Mouse (Mus musculus) heart, postnatal 0 days (tissue): ENCODE data around the gene Mpeg1.

Experiments used
- CTCF ChIP-seq: IDR thresholded peaks from 2 replicates; pipeline ENCODE4 v1.5.1; 2016; ENCODE audit warnings: antibody characterized with exemption, control low read depth, low read depth
- EP300 ChIP-seq: IDR thresholded peaks from 2 replicates; pipeline ENCODE4 v1.6.1; 2016; ENCODE audit warnings: antibody characterized with exemption, low read depth

GRCm38 (mm10) chr19:12502756-12503155, 42.2 kb downstream of the Mpeg1 start:
- no peak for TF ChIP-seq CTCF
- TF ChIP-seq EP300: no peak
